Mouse (Mus musculus) gastrocnemius, adult 2 months (tissue): Measurements from ENCODE around the gene Mlxip. TPM values are rescaled to one million over a fixed set of nuclear protein-coding genes. Genes with fewer than 3 reads are reported as not detected.
A peak's percentile ranks its signal among the peaks of the same experiment; 100 is the strongest.

Experiments
- DNase-seq: peaks from one replicate; pipeline ENCODE4 v3.0.0; 2022
- H3K27ac ChIP-seq: fragments of 200-600 bp; 2 replicates; pipeline ENCODE4 v1.8.1; 2022; ENCODE audit warnings: mild to moderate bottlenecking
- H3K4me3 ChIP-seq: fragments of 200-600 bp; 2 replicates; pipeline ENCODE4 v1.8.1; 2022; ENCODE audit warnings: mild to moderate bottlenecking, moderate library complexity
- CTCF ChIP-seq: fragments of 200-600 bp; IDR thresholded peaks from 2 replicates; pipeline ENCODE4 v1.8.1; 2022; ENCODE audit warnings: antibody characterized with exemption, mild to moderate bottlenecking, moderate library complexity
- intact Hi-C: fragments of 180-260 bp; cut with DNase I; formaldehyde crosslinking; loops from one replicate; pipeline ENCODE4 v1.15.1; 2025
- total RNA-seq, 2 experiments: library from RNA; stranded (reverse); gene quantifications; 2 replicates each; pipeline ENCODE4 v1.2.3; 2021

The Mlxip gene
- total RNA-seq, 2 experiments from 2014 or later = 55.7 to 66.0 TPM

DNA sequence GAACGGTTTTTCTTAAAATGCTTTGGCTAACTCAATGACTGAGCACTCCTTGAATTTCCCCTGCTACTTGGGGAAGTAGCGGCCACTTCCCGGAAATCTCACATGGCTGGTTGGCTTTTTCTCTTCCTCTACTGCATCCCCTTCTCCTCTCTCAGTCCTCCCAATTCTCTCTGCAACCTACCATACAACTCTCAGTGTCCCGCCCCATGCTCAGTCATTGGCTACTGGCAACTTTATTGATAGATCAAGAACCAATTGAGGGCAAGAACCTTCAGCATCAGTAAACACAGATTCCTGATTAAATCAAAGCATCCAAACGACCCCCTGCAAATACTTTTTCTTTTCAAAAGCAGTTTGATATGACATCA lies 3.2 kb upstream of the Mlxip start:
- no peak for TF ChIP-seq CTCF
- intact Hi-C loops = loop anchor here (5.0 kb wide), 1 partner anchor 41 kb away; no protein-coding TSS in a partner anchor
- no peak overlapping the region for H3K27ac ChIP-seq
- peak overlapping the region; percentile 49 for H3K4me3 ChIP-seq
- no peak for DNase-seq

DNA sequence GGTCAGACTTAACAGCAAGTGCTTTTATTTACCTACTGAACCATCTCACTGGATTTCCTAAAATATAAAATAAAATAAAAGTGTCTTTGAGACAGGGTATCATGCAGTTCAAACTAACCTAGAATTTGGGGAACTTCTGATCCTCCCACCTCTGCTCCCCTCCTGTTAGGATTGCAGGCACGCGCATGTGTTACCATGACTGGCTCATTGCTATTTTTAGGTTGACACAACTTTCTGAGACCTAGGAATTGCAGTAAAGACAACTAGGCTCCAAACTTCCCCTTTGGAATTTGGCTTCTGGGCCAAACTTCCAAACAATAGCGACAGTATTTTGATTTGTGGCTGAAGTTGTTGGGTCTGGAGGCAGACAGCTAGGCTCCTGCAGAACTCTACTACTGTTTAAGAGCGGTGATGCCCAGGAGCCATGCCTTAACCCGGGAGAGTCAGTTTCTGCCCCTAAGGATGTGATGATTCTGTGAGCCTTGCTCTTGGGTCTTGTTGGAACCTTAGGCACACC lies 754 bp upstream of the Mlxip start:
- no peak for DNase-seq
- TF ChIP-seq CTCF = no peak
- intact Hi-C loops = loop anchor here (5.0 kb wide), 1 partner anchor 38 kb away; no protein-coding TSS in a partner anchor
- H3K27ac ChIP-seq = peak overlapping the region; percentile 98
- H3K4me3 ChIP-seq = peak overlapping the region; percentile 74

DNA sequence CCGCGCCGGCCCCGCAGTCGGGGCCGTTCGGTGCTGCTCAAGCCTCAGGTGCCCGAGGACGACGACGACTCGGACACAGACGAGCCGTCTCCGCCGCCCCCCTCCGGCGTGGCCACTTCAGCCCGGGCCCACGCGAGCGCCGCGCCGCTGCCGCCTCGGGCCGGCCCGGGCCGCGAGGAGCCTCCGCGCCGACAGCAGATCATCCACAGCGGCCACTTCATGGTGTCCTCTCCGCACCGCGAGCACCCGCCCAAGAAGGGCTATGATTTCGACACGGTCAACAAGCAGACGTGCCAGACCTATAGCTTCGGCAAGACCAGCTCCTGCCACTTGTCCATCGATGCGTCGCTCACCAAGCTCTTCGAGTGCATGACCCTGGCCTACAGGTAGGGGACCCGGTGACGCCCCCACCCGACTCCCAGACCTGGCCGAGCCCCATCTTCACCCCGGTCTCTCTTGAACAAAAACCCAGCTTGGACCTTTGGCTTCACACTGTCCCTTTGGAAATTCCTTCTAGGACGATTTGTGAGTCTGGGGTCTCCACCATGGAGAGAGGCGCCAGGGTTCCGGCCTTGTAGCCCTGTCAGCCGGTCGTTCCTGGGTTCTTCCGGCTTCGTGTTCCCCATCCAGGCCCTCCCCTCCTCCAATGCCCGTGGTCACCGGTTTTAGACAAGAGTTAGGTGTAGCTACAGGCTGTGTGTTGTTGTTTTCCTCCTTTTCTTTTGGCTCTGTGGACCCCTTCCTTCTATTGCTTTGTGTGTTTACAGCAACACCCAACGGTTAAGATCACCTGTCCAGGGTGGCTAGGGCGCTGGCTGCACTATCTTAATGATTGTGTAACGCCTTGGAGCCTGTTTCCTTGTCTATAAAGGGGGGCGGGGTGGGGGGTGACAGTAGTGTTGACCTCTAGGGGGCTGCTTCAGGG lies 621 bp downstream of the Mlxip start:
- intact Hi-C loops = loop anchor here (5.0 kb wide), 1 partner anchor 37 kb away; no protein-coding TSS in a partner anchor
- TF ChIP-seq CTCF = peak; percentile 23

DNA sequence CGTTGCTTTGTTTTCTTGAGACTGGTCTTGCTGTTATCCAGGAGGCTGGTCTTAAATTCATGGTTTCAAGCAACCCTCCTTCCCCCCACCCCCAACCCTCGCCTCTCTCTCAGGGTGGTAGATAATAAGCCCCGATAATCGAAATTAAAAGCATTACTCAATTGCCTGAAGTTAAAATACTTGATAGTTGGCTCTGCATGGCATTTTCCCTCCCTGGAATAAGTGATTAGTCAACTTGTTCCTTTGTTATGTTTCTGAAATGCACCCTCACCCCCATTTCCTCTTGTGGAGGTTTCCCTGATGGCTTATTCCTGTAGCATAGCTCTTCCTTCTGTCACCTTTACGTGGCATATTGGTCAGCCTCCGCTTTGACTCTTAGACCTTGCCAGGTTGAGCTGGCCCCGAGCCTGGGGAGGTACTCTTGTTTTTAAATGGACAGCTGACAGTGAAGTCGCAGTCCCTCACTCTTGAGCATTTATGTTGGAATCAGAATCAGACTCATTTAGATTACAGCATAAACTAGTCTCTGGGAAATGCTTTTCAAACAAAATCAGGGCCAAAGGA lies 2.4 kb downstream of the Mlxip start:
- intact Hi-C loops = loop anchor here (2.0 kb wide), 1 partner anchor 20 kb away; no protein-coding TSS in a partner anchor
- DNase-seq = peak; percentile 59
- Histone ChIP-seq H3K27ac (peak overlapping the region; percentile 98), H3K4me3 (peak overlapping the region; percentile 74)
- no peak for TF ChIP-seq CTCF

More for the DNA sequence above, 621 bp downstream of the Mlxip start:
- Histone ChIP-seq H3K4me3 (peak overlapping the region; percentile 74), H3K27ac (peak overlapping the region; percentile 98)
- peak; percentile 52 for DNase-seq

- DNase-seq = peak; percentile 43
- intact Hi-C loops = loop anchor here (2.0 kb wide), 1 partner anchor 19 kb away; no protein-coding TSS in a partner anchor
- Histone ChIP-seq H3K4me3 (peak overlapping the region; percentile 74), H3K27ac (peak overlapping the region; percentile 98)
- no peak for TF ChIP-seq CTCF
Observed at GRCm38 (mm10) chr5:123397786-123398185, 3.2 kb downstream of the Mlxip start.

DNA sequence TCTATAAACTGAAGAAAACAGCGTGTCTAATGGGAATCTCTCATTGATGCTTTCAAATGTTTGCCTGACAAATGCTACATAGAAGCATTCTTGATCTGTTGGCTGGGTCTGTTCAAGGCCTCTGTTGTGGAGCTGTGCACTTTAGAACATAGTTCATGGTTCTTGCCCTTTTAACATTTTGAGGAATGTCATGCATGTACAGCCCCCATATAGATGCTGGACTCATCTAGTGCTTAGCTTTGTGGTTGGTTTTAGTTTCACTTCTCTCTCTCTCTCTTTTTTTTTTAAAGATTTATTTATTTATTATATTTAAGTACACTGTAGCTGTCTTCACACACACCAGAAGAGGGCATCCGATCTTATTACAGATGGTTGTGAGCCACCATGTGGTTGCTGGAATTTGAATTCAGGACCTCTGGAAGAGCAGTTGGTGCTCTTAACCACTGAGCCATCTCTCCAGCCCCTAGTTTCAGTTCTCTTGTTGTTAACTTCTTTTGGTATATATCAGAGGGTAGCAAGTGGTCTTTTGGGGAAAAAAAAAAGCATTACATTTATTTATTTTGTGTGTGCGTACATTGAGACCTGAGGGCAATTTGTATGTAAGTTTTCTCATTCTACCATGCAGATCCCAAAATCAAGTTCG lies 4.4 kb downstream of the Mlxip start:
- TF ChIP-seq CTCF = no peak
- DNase-seq = no peak
- intact Hi-C loops = no loop called here
- Histone ChIP-seq H3K4me3 (peak overlapping the region; percentile 74), H3K27ac (peak overlapping the region; percentile 98)

DNA sequence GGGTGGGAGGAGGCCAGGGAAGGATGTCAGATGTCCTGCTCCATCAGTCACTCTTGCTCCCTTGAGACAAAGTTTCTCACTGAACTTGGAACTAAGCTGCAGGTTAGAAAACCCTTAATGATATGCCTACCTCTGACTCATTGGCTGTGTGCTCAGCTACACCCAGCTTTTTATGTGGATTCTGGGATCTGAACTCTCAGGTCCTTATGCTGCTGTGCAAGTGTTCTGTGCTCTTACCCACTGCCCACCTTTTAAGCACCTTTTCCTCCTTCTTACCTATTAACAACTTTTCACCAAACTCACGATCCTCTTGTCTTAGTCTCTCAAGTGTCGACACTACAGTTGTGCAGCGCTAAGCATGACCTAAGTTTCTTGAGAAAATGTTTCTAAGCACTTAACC lies 9.9 kb downstream of the Mlxip start:
- intact Hi-C loops = no loop called here
- TF ChIP-seq CTCF = no peak
- H3K27ac ChIP-seq = peak overlapping the region; percentile 29; the same call in 1 of the 2 replicates
- no peak overlapping the region for H3K4me3 ChIP-seq
- DNase-seq = no peak

- intact Hi-C loops = no loop called here
- H3K27ac ChIP-seq = peak overlapping the region; percentile 58
- DNase-seq = no peak
- H3K4me3 ChIP-seq = no peak overlapping the region
- TF ChIP-seq CTCF = no peak
Observed at GRCm38 (mm10) chr5:123406952-123407351, 12.4 kb downstream of the Mlxip start.

DNA sequence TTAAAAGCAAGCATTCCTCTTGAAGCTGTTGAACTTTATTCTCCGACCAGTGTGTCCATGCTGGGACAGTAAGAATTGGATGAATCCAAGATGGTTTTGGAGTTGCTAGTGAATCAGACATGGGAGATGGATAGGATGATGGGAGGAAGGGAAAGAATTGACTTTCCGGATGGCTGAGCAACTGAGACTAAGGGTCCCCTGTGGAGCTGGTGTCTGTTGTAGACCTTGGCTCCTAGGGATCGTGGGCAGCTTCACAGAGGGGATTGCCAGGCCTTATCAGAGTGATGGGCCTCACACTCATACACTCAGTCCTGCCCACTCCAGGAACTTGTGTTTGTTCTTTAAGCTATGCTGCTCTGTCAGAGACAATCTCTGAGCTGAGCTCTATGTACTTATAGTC lies 13.6 kb downstream of the Mlxip start:
- intact Hi-C loops = no loop called here
- no peak for TF ChIP-seq CTCF
- peak overlapping the region; percentile 31; the same call in 1 of the 2 replicates for H3K27ac ChIP-seq
- no peak for DNase-seq
- no peak overlapping the region for H3K4me3 ChIP-seq

GRCm38 (mm10) chr5:123412193-123412592 lies 17.6 kb downstream of the Mlxip start:
- no peak for DNase-seq

GRCm38 (mm10) chr5:123413866-123414363 lies 19.3 kb downstream of the Mlxip start:
- H3K27ac ChIP-seq = peak overlapping the region; percentile 84
- no peak overlapping the region for H3K4me3 ChIP-seq
- intact Hi-C loops = no loop called here
- no peak for DNase-seq
- no peak for TF ChIP-seq CTCF

More at GRCm38 (mm10) chr5:123412193-123412592, 17.6 kb downstream of the Mlxip start:
- TF ChIP-seq CTCF = no peak
- Histone ChIP-seq H3K4me3 (0 out of 2 replicates have a peak overlapping the region, but pooled peaks have one; percentile 1), H3K27ac (peak overlapping the region; percentile 84)
- intact Hi-C loops = no loop called here

- intact Hi-C loops = loop anchor here (2.0 kb wide), 1 partner anchor 19 kb away; no protein-coding TSS in a partner anchor
- DNase-seq = no peak
- no peak for TF ChIP-seq CTCF
- H3K27ac ChIP-seq = peak overlapping the region; percentile 86
- H3K4me3 ChIP-seq = no peak overlapping the region
Observed at GRCm38 (mm10) chr5:123416149-123416548, 21.6 kb downstream of the Mlxip start.
